Mouse (Mus musculus): ENCODE data around the gene Gm20814. TPM values are rescaled to one million over a fixed set of nuclear protein-coding genes. Genes with fewer than 3 reads are reported as not detected.
"Not testable (repeated sequence)": the region's sequence is repeated elsewhere in the genome, so short reads cannot be mapped to it uniquely, and the experiment has no call there.

Gene Gm20814
- polyA plus RNA-seq (2015; fragmentation: Nextera tagmentation; extraction: Ambion mirVana), result not detected in 2 replicates

- H3K4me3 ChIP-seq; H3K4me1 ChIP-seq; H3K9ac ChIP-seq; H3K4me2 ChIP-seq; H3K9me3 ChIP-seq; H3K36me3 ChIP-seq; H3K27me3 ChIP-seq; H3K27ac ChIP-seq; ATAC-seq (ENCODE audit: borderline replicate concordance, extremely low read depth, low FRiP score, low TSS enrichment): not testable (repeated sequence)
- WGBS, result no CpG with 5 or more reads among the region's 6 CpGs
Observed at GRCm38 (mm10) chrY:75195556-75195955, at the start of gene Gm20814. Gene Gm20814, plus strand, starts transcription at chrY:75195856.

Data from lung, embryonic 15.5 days (tissue).